Mouse (Mus musculus): ENCODE results near the gene Tspan9. TPM values are rescaled to one million over a fixed set of nuclear protein-coding genes. Genes with fewer than 3 reads are reported as not detected.
A peak's percentile ranks its signal among the peaks of the same experiment; 100 is the strongest.

Gene Tspan9
- total RNA-seq, 2 experiments from 2014 or later, result 43.7 to 57.9 TPM

- no peak for DNase-seq (ENCODE audit: low spot score in 2 of 2)
Observed at GRCm38 (mm10) chr6:128043486-128043885, 99.9 kb downstream of the Tspan9 start.

GRCm38 (mm10) chr6:128041836-128042235 lies 101.6 kb downstream of the Tspan9 start:
- DNase-seq (ENCODE audit: low spot score in 2 of 2), result no peak

GRCm38 (mm10) chr6:128039077-128039766 lies 104.2 kb downstream of the Tspan9 start:
- DNase-seq (ENCODE audit: low spot score in 2 of 2), result no peak

- no peak for DNase-seq (ENCODE audit: low spot score in 2 of 2)
Observed at GRCm38 (mm10) chr6:128038568-128038967, 104.8 kb downstream of the Tspan9 start.

- no peak for DNase-seq (ENCODE audit: low spot score in 2 of 2)
Observed at GRCm38 (mm10) chr6:128036597-128036996, 106.8 kb downstream of the Tspan9 start.

- DNase-seq (ENCODE audit: low spot score in 2 of 2), result no peak
Observed at GRCm38 (mm10) chr6:128035930-128036309, 107.5 kb downstream of the Tspan9 start.

GRCm38 (mm10) chr6:128035250-128035929 lies 108.0 kb downstream of the Tspan9 start:
- DNase-seq (ENCODE audit: low spot score in 2 of 2), result peak; percentile 39 to 48

GRCm38 (mm10) chr6:128034317-128035249 lies 108.8 kb downstream of the Tspan9 start:
- DNase-seq (ENCODE audit: low spot score in 2 of 2), result peak; percentile 54 to 65

- no peak for DNase-seq (ENCODE audit: low spot score in 2 of 2)
Observed at GRCm38 (mm10) chr6:128033868-128034250, 109.5 kb downstream of the Tspan9 start.

GRCm38 (mm10) chr6:128033172-128033867 lies 110.1 kb downstream of the Tspan9 start:
- no peak for DNase-seq (ENCODE audit: low spot score in 2 of 2)

- peak; percentile 86 to 90 for DNase-seq (ENCODE audit: low spot score in 2 of 2)
Observed at GRCm38 (mm10) chr6:128032252-128033171, 110.9 kb downstream of the Tspan9 start.

- no peak for DNase-seq (ENCODE audit: low spot score in 2 of 2)
Observed at GRCm38 (mm10) chr6:128031584-128031983, 111.8 kb downstream of the Tspan9 start.

- no peak for DNase-seq (ENCODE audit: low spot score in 2 of 2)
Observed at GRCm38 (mm10) chr6:128031096-128031495, 112.3 kb downstream of the Tspan9 start.

- no peak for DNase-seq (ENCODE audit: low spot score in 2 of 2)
Observed at GRCm38 (mm10) chr6:128030475-128030874, 112.9 kb downstream of the Tspan9 start.

GRCm38 (mm10) chr6:128029517-128030348 lies 113.7 kb downstream of the Tspan9 start:
- DNase-seq (ENCODE audit: low spot score in 2 of 2), result no peak

GRCm38 (mm10) chr6:128028116-128028940 lies 115.1 kb downstream of the Tspan9 start:
- peak; percentile 44 to 46 for DNase-seq (ENCODE audit: low spot score in 2 of 2)

- DNase-seq (ENCODE audit: low spot score in 2 of 2), result no peak
Observed at GRCm38 (mm10) chr6:128025997-128026396, 117.4 kb downstream of the Tspan9 start.

- DNase-seq (ENCODE audit: low spot score in 2 of 2), result no peak
Observed at GRCm38 (mm10) chr6:128025581-128025980, 117.8 kb downstream of the Tspan9 start.

Measured in adrenal gland, adult 18-20 months (tissue).